Mouse (Mus musculus) urinary bladder, postnatal 10 days (tissue): Measurements from ENCODE around the gene Rai2.
"Not testable (repeated sequence)": the region's sequence is repeated elsewhere in the genome, so short reads cannot be mapped to it uniquely, and the experiment has no call there.

Experiments used
- DNase-seq: peaks from one replicate; pipeline ENCODE4 v3.0.0; 2022; ENCODE audit warnings: low spot score

Gene Rai2

DNA sequence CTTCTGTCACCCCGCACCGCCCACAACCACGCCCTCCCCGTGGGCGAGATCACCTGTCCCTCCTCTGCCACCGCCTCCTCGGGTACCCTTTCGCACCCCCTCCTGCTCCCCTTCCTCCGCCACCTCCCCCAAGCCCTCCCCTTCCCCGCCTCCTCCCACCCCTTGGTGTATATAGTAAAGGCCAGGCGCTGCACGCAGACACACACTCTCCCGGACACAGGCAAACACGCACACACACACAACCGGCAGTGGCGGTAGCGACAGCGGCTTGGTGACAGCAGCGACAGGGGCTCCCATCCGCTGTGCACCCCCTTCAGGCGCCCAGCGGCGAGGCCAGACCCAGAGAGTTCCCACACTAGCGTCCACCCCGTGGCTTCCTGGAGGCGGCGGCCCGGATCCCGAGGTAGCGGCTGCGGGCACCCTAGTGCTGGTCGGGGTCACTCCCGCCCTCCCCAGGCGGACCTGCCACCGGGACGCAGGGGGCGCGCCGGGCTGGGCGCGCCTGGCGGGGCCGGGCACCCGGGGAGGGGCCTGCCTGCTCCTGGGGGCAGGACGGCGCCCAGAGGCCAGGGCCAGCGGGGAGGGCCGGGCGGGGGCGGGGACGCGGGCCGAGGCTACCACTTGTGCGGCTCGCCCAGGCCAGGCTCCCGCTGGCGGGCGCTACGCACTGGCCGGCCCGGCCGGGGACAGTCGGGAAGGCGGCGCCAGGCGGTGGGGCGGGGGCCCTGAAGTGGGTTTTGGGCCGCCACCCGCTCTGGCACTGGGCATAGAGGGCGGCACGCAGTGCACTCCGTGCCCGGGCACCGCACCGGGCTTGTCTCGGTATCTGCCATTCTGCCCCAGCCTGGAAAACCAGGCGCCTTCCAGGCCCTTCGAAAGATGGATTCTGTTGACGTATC is at the start of gene Rai2:
Rai2 (plus strand) TSS at position 205 of the 899 bp plus-strand sequence.
- DNase-seq: no peak

DNA sequence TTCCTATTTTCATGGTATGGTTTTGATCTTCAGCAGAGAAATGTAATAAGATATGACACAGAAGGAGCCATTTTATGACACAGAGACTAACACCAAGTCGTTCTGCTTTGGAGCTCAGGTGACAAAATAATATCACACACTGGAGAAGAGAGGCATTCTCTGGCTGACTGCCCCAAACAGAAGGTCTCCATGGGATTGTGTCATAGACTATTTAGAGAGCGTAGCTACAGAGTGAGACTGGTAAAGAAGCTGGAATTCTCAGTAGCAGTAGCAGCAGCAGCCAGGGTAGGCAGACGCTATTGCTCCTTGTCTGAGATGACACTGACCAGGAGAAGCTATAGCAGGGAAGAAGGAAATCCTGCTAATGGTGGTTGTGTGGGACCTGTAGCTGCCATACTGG is 27.5 kb upstream of the Rai2 start:
- DNase-seq: no peak

DNA sequence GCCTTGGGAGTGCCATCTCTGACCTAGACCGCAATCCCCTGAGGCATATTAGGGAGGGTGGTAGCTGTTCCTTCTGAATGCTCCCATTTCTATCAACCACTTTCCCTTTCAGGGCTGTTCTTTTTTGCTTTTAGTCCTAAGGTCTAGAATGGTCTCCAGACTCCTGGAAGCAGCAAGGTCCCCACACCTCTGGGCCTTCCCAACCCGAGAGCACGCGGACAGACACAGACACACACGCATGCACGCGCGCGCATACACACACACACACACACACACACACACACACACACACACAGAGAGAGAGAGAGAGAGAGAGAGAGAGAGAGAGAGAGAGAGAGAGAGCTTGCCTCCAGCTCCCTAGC is 385 bp upstream of the Rai2 start:
- DNase-seq: no peak

DNA sequence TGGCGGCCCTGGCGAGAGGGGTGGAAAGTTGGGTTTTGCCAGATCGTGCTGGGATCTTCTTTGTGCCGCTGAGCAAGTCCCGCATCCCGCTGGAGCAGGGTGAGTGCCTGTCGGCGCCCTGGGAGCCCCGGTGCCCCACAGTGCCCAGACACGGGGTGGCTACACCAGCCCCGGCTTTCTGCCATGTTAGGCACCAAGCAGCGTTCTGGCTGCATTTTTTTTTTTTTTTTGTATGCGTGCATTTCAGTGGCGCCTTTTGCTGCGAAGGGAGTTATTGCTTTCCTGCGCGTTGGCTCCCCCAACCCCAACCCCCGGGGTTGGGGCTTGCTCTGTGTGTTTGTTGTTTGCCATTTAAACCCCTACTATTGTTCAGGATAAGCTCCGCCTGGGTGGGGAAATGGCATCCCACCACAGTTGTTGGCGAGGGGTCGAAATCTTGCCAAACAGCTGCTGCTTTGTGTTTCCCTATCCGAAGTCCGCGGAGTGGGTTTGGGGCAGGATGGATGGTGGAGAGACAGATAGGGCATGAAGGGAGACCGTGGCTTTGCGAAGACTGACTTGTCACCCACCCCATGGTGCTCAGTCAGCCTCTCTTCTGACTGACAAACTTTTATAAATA is 1.0 kb downstream of the Rai2 start:
- no peak for DNase-seq

DNA sequence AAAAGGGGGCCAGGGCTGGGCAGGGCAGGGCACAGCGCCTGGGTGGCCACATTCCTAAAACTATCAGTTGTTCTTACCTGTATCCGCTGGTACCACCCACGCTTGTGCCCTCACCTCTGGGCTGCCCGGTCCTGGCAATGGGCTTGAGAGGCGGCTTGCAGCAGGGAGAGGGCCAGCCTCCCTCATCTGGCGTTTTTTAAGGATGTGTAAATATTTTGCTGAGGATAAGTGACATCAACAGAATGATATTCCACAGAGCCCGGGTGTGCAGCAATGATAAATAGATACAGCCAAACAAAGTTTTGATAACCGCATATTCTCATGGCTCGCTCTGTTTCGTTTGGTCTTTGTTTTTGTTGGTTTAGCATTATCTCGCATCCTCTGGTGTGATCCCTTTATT is 1.7 kb downstream of the Rai2 start:
- no peak for DNase-seq

DNA sequence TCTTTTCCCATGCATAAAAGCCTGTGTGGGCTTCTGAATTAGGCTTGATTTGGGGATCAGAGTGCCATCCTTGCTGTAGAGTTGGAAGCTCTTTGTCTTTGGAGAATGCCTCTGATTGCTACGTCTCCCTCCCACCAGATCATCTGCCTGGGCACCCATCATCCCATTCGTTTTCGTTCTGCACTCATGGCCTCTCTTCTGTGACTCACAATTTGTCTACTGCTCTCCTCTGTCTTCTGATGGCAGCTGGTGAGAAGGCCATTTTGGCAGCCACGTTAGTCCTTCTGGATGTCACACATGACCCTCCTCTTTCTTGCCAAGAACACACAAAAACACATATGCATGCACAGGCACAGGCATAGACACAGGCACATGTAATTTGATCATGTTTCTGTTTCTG is 4.2 kb downstream of the Rai2 start:
- no peak for DNase-seq

DNA sequence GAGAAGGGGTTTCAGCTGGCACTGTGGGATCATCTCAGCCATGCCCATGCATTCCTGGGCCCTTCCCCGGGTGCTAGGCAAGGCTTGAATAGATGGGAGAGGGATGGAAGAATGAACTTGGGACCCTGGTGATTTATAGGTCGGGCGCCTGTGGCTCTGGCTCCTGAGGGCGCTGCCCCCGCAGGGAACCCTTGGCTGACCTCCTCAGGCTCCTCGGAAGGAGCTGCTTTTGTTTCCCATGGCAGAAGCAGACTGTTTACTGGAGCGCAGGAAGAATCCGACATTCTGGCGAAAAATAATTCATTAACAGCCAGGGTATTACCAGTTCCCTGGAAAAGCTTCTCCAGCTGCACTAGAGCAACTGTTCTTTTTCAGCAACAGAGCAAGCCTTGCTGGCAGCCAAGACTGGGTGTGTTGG is 6.5 kb downstream of the Rai2 start:
- DNase-seq: no peak

DNA sequence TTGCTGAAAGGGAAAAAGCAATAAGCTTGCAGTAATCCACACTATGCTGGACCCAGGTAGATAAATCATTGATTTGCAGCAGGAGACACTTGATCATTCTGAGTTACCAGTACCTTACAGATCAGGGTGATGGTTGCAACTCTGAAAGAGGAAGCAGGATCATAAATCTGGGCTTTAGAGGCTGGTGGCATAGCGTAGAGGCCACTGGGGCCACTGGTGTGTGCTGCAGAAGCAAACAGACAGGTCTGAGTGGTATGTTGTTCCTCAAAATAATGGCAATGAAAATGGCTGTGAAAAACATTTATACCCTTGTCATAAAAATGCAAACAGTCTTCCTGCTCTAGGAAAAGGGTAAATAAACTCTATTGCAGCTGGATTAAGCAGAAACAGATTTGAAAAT is 9.4 kb downstream of the Rai2 start:
- no peak for DNase-seq

DNA sequence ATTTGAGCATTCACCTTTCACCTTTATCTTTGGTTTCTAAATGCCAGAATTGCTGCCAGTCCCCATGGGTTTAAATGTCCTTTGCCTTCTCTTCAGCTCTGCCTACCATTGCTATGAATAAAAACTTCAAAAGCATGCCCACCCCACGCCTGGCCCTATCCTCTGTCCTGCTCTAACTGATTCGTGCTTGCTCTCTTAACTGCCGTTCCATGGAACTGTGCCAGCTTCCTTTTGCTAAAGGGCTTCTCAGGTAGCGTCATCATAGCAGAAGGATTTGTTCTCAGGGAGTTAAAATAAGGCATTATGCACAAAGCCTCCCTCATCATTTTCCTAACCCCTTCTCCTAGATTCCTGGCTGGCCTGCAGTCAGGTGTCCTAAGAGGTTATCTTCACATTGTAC is 11.6 kb downstream of the Rai2 start:
- DNase-seq: no peak

DNA sequence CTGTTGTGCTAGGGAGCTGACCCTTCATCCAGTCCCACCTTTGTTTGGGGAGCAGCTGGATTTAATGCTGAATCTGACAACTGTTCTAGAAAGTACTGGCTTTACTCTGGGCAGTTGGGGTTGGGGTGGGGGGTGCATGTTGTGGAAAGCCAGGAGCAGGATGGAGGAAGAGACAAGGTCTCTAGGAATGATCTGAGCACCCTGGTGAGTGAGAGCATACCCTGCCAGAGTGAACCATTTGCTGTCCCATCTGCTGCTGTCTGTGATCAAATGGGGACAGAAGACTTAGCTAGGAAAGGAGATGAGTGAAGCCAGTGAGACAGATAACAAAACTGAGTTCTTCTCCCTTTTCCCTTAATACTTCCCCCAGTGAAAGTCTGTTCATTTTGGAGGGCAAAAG is 13.2 kb downstream of the Rai2 start:
- no peak for DNase-seq

DNA sequence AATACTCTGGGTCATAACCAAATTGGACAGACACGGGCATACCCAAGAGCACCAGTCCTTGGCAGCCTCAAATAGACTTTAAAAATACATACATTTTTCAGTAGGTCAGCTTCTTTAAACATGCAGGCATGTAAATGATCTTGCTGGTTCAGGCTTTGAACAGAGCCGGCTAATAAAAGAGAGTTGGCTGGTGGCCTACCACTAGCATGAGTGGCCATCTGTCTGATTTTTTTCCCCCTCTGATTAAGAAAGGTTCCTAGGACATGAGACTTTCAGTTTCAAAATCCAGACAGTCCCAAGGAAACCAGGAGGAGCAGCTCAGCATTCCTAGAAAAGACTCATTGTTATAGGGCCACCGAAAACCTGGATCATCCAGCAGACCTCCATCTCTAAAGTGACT is 15.0 kb downstream of the Rai2 start:
- no peak for DNase-seq

DNA sequence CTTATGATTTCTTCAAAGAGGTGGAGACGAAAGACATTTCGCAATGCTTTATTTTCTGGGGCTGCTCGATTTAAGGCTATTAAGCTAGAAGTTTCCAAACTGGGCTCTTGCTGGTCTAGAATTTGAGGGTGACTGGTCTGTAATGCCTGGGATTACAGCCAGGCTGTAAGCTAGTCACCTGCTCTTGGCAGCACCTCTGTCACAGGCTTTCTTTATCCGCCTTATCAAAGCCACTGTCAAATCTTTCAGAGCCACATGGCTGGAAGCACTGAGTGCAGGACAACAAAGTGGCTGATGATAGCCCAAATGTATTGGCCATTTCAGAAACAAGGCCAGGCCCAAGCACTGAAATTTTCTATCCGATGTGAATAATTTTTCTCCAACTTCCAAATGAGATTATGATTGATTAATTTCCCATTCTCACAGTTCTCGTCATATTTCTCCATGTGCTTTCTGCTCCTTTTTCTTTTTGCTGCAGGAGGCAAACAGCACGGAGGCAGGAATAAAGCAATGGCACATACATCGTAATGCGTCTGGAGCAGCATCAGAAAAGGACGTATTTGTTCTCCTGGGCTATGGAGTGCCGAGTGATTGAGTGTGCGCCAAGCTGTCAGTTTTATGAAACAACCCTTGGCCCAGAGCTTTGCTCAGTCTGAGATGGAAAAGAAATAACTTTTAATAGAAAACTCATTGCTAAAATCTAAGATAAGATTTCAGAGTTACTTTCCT is 16.9 kb downstream of the Rai2 start:
- DNase-seq: no peak

DNA sequence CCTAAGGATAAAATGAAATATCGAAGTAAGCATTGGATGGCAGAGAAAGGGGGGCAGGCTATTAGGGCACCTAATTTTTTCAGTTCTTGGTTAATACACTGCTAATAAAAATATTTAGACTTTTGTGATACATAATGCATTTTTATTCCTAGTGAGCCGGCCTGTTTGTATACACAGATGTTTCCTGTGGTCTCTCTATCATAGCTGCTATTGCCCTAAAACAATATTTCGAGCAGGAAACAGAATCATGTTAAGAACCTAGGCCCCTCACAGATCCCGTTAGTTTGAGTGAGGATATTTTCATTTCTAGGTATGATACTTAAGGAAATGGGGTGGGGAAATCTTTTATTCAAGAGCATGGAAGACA is 17.4 kb downstream of the Rai2 start:
- no peak for DNase-seq

DNA sequence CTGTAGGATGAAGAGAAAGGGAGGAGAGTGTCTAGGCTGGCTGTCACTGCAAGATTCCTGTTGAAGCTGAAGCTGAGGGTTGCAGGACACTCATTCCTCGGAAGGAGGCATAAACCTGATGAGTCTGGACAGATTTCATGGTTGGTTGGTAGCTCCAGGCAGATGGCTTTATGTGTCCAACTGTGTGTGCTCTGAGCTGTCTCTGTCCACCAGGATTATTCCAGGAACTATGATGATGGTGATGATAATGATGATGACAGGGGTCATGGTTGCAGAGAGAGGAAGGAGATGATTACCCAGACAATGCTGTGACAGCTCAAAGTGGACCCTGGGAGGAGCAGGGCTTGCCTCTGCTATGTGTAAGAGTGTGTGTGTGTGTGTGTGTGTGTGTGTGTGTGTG is 22.5 kb downstream of the Rai2 start:
- DNase-seq: no peak

DNA sequence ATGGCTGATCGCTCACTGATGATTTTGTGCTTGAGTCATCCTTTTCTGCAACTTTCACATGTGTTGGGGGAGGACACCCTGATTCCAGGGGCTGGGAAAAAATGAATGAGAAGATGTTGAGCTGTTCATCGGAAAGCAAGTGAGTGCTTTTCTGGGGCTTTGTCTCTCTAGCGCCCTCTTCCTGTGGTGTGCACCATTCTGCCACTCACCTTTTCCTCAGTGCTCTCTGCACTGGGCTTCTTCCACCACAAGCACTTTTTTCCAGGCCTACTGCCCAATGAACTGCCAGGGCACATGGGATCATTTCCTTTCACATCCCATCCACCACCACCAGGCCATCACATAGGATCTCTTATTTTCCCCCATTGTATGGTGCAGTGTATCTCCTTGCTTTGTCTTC is 26.2 kb downstream of the Rai2 start:
- no peak for DNase-seq

DNA sequence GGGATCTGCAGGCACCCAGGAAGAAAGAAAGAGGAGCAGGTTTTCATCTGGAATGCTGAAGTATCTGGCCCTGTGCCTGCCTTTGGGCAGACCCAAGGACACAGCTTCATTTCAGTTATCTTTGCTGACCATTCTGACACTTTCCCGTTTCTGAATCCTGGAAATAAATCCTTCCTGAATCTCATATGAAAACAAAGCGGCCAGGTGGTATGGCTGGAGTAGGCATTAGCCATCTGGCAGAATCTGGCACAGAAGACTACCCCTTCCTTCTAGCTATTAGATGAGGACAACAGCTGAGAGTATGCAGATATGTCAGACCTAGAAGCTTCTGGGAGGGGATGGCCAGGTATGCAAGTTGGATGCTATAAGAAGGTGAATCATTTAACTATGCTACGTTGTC is 28.4 kb downstream of the Rai2 start:
- no peak for DNase-seq

DNA sequence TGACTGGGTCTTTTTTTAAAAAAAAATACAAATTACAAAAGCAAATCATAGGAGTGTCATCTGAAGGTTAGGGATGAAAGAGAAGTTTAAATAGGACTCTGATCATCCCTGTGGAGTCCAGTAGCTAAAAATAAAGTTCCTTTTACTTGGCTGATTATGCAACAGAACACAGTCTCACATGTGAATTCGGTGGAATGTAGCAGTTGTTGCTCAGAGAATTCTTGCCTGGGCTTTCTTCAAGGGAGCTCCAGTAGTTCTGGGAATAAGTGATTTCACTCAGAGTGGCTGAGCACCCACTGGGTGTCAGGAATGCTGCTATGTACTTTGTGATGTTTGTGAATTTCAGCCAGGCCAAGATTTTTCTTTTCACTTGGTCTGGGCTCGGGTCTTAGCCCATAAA is 30.5 kb downstream of the Rai2 start:
- no peak for DNase-seq

DNA sequence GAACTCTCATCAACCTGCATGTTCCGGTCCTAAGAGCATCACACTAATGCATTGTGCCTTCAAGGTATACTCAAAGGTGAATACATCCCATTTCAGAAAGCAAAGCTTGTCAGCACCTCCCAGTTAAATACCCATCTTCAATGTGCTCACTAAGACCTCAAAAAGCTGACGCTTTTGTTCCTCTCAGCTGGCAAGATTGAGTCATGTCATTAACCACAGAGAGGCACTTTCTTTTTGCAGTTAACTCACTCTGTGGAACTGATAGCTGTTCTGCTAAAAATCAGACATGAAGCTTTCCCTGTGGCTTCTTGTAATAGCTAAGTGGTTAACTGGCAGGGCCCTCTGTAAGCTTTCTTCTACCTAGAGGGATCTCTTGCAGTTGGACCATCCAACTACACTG is 36.6 kb downstream of the Rai2 start:
- no peak for DNase-seq

DNA sequence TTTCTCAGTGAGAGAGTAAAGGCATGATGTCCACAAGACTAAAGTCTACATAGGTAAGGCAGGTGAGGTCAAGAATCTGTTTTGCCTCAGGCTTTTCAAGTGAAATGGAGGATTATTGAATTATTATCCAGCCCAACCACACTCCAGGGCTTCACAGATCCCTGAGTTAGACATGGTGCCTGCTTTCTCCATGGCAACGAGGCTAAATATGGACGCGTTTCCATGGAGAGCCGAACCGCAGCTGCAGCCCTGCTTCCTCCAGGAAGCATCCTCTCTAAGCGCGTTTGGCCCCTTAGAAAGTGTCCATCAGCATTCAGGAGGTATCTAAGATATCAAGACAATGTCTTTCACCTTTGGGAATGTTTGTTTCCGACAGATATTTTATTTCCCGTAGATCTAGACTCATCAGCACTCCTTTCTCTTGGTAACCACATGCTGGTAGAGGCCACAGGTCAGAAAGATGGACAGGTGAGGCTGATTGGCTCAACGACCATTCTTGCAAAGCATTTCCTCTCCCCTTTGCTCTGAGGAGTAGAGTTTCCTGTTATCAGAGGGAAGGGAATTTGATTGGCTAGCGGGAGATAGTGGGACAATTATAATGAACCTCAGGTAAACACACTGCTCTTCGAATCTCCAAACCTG is 59.6 kb downstream of the Rai2 start:
- DNase-seq: no peak

DNA sequence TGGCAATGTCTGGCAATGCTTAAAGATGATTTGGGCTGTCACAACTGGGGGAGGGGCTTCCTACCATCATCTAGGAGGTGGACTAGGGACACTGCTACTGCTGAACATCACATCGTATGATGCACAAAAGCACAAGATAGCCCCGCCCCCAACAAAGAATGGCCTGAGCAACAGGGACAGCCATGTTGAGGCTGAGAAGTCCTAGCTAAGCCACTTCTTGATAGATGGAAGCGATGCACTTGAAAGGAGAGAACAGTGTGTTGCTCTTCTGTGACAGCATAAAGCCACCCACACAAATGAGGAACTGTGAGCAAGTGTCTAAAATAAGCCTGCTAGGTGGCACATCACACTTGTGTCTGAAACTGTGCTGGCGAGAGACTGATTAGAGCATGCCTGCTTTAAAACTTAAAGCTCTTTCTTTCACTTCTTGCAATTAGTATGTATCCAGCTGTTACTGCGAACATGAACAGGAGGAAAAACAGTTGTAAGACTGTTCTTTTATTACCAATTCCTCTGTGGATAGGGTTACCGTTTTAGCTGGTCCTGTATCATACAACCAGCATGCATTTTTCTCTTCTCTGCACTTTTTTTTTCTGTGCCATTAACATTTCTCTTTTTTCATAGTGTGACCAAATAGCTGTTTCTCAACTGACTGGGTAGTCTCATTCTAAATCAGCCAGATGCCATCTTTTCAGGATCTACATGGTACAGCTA is 63.6 kb downstream of the Rai2 start:
- DNase-seq: no peak

DNA sequence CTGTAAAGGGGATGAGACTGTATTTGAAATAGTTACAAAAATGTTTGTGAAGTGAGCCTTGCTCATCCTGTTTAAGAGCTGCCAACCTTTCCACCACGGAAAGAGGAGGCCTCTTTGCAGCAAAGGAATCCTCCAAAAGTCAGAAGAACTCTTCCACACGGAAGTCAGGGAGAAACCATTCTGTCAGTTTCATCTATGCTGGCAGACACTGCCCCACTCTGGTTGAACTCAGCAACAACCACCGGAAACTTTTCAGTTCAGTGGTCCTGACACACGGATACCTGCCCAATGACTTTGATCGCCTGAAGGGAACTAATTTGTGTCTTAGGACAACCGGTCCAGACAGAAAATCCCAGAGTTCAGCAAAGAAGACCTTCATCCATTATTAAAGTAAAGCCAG is 73.3 kb downstream of the Rai2 start:
- no peak for DNase-seq

DNA sequence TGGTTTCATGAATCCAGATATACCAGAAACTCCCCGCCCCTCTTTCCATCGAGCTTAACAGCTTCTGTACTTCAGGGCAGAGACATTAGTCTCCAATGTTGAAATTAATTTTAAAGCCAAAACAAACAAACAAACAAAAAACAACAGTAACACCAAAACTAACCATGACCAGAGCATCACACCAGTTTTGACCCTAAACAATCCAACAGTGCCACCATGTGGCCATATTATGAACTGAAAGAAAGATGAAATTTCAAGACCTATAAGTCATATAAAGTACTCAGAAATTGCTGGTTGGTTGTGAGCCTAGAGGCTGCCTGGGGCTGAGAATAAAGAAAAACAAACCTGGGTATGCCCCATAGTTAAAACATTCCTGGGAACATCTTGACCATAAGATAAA is 109.3 kb downstream of the Rai2 start:
- not testable (repeated sequence) for DNase-seq
